Mouse (Mus musculus) T-helper 17 cell (primary cell): Measurements from ENCODE around the gene Baiap2l2.

Experiments
- in situ Hi-C, 2 experiments: fragments of 300-600 bp; cut with MboI, MseI; formaldehyde crosslinking; loops; 1 replicate in 1 of 2; 2 replicates in 1 of 2; pipeline ENCODE4 v1.15.1; 2025; ENCODE audit warnings: high pct_unique_total_duplicates in 2 of 2

Baiap2l2 gene

GRCm38 (mm10) chr15:79285399-79285798, at the start of gene Baiap2l2:
Baiap2l2 (minus strand) TSS chr15:79285537.
- in situ Hi-C loops = no loop called here

- in situ Hi-C loops = loop anchor here in 1 of 2 experiments (25.0 kb wide), 1 partner anchor 1521 kb away; no protein-coding TSS in a partner anchor
Observed at GRCm38 (mm10) chr15:79333409-79333808, 48.1 kb upstream of the Baiap2l2 start.

DNA sequence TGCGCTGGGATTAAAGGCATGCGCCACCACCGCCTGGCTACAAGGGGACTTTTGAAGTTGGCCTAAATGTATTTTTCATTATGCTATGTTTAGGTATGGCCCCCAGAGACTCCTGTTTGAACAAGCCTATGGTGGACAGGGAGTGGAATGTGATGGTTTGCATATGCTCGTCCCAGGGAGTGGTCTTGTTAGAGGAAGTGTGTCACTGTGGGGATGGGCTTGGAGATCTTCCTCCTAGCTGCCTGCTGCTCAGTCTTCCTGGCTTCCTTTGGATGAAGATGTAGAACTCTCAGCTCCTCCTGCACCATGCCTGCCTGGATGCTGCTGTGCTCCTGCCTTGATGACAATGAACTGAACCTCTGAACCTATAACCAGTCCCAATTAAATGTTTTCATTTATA, 45.2 kb upstream of the Baiap2l2 start:
- in situ Hi-C loops = loop anchor here in 1 of 2 experiments (25.0 kb wide), 1 partner anchor 1518 kb away; no protein-coding TSS in a partner anchor

DNA sequence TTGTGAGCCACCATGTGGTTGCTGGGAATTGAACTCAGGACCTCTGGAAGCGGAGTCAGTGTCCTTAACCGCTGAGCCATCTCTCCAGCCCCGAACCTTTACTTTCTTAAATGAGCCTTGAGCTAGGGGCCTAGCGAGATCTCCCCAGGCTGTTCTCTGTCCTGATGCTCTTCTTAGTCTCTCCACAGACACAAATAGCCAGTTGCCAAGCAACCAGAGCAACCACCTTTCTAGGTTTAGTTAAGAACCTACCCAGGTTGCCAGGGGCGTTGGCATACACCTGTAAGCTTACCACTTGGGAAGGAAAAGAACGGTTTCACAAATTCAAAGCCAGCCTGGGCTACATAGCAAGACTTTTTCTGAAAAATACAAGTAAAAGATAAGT, 44.6 kb upstream of the Baiap2l2 start:
- in situ Hi-C loops = loop anchor here in 1 of 2 experiments (25.0 kb wide), 1 partner anchor 1518 kb away; no protein-coding TSS in a partner anchor

GRCm38 (mm10) chr15:79329346-79329978, 44.1 kb upstream of the Baiap2l2 start:
- in situ Hi-C loops = loop anchor here in 1 of 2 experiments (25.0 kb wide), 1 partner anchor 1517 kb away; no protein-coding TSS in a partner anchor

- in situ Hi-C loops = loop anchor here in 1 of 2 experiments (25.0 kb wide), 1 partner anchor 1517 kb away; no protein-coding TSS in a partner anchor
Observed at GRCm38 (mm10) chr15:79328939-79329275, 43.6 kb upstream of the Baiap2l2 start.

DNA sequence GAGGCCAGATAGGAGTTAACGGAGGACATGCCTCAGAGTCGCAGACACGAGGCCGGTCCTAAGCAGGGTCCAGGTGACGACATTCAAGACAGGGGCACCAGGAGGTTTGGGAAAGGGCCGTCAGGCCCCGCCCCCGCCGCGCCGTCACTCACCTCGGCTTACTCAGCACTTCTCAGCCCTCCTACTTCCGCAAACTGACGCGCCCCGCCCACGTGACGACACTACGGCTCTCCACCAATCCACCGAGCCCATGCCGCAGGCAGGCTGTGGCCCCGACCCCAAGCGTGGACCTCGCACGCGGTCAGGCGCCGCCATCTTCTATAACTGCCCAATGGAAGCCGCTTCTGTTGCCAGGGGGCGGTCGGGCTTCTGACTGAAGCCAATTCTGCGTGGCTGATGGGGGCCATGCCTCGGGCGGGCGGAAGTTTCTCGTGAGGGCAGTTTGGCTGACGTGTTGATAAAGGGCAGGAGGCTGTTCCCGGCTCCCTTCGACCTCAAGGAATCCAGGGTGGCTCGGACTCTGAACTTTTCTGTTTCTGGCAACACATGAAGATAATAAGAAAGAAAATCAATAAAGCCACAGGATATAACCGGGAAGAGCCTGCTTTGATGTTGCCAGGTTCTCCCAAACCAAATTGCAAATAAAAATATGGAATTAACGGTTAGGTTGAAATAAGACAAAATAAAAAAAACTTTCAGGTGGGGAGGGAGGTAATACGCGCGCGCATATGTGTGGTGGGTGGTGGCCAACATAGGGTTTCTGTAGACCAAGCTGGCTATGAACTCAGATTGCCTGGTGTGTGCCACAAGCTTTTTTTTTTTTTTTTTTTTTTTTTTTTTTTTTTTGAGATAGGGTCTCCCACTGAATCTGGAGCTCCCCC, 43.0 kb upstream of the Baiap2l2 start, which contains the start of gene Pla2g6:
Gene Pla2g6, minus strand, starts transcription at position 333 of the 881 bp plus-strand sequence.
- in situ Hi-C loops = loop anchor here in 1 of 2 experiments (25.0 kb wide), 1 partner anchor 1516 kb away; no protein-coding TSS in a partner anchor

DNA sequence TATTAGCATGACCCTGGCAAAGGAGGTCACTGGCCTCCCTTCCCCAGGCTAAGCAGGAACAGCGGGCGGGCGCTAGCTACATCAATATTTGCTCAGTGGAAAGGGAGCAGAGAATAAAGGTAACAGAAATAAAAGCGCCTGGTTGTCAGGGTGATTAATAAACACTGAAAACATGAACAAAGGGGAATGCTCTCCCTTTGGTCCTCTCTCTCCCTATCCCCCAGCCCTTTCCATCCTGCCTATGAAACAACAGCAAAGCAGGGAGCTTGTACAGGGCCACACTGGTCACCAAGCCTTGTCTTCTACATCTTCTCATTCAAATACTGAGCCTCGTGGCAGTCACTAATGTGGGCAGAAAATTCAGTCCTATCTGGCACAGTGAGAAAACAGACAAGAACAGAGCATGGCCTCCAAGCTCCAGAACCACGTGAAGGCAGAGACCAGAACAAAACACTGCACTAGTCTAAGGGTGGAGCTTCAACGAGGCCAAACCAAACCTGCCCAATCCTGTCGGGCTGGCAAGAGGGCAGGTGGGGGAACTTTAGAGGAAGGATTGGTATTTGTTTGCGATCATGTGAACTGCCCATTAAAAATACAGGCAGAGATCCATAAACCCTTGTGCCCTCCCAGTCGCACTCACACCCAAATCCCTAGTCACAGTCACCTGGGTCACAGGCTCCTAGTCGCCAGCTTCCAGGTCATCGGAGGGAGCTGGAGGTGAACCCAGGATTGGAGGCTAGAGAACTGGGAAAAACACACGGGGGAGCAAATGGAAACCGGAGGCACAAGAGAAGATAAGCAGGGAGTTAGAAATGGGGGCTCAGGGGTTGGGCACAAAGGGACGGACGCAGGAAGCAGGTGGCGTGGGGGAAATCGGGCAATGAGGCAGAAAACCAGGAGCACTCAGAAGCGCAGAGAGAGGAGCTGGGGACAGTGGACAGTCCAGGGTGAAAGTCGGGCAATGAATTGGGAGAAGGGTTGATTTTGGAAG, 41.9 kb upstream of the Baiap2l2 start:
- in situ Hi-C loops = loop anchor here in 1 of 2 experiments (25.0 kb wide), 1 partner anchor 1515 kb away; no protein-coding TSS in a partner anchor

DNA sequence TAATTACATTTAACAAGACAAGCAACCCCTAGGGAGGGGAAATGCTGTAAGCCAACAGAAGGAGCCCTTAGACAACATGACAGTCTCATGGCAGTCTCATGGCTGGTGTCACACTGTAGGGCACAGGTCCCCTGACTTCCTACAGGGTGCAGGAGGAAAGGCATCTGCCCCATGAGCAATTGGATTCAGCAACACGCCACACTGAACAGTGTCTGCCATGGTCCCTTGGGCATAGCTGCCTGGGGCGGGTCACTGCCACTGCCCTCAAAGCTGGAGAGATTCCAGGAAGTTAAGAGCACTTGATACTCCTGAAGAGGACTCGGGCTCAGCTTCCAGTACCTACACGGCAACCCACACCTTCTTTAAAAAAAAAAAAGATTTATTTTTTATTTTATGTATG, 40.9 kb upstream of the Baiap2l2 start:
- in situ Hi-C loops = loop anchor here in 1 of 2 experiments (25.0 kb wide), 1 partner anchor 1514 kb away; no protein-coding TSS in a partner anchor

DNA sequence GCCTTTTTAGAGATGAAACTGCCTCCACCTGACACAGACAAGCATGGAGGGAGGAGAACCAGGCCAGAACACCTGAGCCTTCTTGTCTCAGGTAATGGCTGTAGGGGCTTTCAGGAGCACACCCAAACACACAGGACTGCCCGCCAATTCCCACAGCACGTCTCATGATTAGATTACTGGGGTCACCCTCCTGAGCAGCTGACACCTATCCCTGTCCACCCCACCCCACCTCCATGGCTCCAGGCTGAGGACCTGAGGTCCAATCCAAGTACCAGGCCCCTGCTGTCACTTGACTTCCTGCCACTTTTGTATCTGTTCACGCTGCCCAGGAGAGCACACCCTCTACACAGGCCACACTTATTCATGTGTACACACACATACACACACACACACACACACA, 40.4 kb upstream of the Baiap2l2 start:
- in situ Hi-C loops = loop anchor here in 1 of 2 experiments (25.0 kb wide), 1 partner anchor 1513 kb away; no protein-coding TSS in a partner anchor

DNA sequence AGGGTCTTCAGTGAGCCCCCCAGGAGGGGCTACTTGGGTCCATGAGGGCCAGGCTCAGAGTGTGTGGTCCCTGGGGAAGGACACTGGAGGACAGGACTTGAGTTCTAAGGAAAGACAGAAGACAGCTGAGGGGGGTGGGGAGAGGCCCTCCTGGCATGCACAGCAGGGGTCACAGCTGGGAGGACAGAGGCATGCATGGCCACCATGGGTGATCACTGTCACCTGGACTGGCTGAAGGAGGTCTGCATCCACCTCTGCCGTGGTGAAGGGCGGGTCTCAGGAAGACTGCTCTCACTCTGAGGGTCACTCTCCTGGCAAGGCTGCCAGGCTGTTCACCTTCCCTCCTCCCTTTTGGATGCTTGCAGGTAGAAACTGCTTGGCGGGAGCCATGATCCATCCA, 39.0 kb upstream of the Baiap2l2 start:
- in situ Hi-C loops = no loop called here

DNA sequence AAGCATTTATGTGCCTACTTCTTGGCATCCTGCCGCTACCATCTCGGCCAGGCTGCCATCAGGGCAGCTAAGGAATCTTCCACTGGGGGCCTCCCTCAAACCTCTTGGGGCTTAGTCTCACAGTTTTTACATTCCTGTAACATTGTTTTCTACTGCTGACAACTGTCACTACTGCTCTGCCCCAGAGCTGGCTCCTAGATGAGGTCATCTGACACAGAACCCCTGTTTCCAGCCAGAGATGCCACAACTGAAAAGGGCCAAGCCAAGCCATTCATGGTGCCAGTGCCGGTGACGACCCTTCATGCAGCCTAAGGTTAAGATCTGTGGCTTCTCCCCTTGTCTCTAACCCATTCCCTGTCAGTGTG, 38.4 kb upstream of the Baiap2l2 start:
- in situ Hi-C loops = no loop called here

DNA sequence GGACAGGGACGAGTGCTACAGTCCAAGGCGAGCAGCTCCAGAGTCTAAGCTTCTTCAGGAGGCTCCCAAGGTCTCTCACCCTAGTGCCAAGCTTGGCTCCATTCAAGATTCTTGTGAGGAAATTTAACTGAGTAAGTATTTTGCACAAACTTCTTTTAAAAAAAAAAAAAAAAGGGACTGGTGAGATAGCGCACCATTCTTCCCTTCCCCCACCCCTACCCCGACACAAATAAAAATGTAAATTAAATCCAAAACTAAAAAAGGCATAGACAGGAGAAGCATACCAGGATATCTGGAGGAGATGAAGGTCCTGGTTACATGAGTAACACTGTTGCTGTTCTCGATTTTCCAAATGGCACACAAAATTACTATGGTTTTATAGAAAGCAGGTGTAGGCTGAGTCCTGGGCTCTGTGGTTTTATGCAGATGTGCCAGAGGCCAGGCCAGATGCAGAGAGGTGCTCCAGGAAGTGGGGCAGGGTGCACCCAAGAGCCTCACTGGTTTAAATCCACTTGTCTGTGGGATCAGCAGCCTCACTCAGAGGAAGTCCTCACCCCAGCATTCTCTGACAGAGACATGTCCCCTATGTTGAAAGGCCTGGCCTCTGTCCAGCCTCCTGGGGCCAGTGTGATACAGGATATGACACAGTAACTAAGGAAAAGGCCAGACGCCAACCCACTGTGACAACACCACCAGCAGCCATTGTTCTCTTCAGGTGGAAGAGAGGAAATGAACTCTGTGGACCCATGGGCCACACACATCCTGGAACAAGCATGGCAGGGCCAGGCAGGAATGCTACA, 37.9 kb upstream of the Baiap2l2 start:
- in situ Hi-C loops = no loop called here

- in situ Hi-C loops = no loop called here
Observed at GRCm38 (mm10) chr15:79322281-79322990, 37.1 kb upstream of the Baiap2l2 start.

DNA sequence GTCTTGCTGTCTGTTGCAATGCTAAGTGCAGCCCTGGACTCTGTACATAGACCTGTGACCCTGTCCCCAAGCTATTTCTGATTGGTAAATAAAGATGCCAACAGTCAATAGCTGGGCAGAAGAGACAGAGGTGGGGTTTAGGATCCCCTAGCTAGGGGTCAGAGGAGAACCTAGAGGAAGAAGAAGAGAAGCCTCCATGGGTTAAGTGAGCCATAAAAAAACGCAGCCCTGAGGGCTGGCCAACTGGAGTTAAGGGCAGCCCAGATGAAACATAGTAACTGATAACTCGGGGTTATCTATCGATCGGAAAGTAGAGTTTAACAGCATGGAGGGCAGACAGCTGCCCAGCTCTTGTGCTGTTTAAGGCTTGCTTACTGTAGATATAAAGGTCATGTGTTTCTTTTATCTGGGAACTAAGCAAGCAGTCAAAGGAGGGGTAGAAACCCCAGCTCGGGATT, 36.4 kb upstream of the Baiap2l2 start:
- in situ Hi-C loops = no loop called here

GRCm38 (mm10) chr15:79313848-79314369, 28.6 kb upstream of the Baiap2l2 start:
- in situ Hi-C loops = no loop called here

DNA sequence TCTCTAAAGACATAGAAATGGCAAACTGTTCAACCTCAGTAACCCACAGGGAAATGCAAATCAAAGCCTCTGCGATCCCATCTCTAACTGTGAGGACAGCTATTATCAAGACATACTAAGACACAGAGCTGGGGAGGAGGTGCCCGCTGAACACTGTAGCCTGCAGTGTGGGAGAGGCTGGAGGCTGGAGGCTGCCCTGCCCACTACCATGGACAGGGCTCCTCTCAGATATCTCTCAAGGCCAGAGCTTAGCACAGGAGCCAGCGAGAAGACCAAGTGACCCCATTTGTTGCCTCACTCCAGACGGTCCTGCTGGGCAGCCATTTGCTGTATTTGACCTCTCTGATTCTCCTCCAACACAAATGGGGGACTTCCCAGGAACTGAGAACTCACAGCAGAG, 22.5 kb upstream of the Baiap2l2 start:
- in situ Hi-C loops = no loop called here

DNA sequence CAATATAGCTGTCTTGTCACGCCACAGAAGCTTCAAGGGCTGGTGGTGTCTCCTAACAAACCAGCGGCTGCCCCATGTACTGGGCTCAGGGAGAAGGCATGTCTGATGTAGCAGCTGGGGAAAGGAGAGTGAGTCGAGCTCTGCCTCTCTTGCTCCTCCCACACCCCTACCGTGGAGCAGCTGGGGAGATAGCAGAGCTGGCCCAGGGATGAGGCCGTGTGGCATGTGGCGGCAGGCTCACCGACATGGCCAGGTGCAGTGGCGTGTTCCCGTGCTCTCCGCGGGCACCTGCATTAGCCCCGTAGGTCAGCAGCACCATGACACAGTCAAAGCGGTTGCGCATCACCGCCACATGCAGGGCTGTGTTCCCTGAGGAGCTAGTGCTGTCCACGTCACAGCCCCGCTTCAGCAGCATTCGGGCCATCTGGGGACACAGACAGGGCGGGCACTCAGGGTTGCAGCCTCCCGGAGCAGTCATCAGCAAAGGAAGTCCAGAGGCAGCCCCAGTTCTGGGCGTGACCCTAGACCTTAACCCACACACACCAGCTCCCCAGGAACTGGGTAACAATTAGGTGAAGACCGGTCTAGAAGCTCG, 20.8 kb upstream of the Baiap2l2 start:
- in situ Hi-C loops = no loop called here

GRCm38 (mm10) chr15:79304832-79305231, 19.5 kb upstream of the Baiap2l2 start:
- in situ Hi-C loops = no loop called here
